Mouse (Mus musculus) cerebellum, adult 2 months (tissue): ENCODE data around the gene Slc37a4.

Source experiments
- CTCF ChIP-seq: fragments of 200-500 bp; IDR thresholded peaks from 2 replicates; pipeline ENCODE4 v1.5.1; 2011; ENCODE audit warnings: low read depth, mild to moderate bottlenecking, control low read depth, low read length, moderate library complexity, borderline replicate concordance; ENCODE audit not compliant: insufficient read depth
- POLR2A ChIP-seq: fragments of 200-500 bp; IDR thresholded peaks from 2 replicates; pipeline ENCODE4 v1.6.1; 2011; ENCODE audit warnings: low read length, control low read depth, borderline replicate concordance; ENCODE audit not compliant: insufficient read depth

DNA sequence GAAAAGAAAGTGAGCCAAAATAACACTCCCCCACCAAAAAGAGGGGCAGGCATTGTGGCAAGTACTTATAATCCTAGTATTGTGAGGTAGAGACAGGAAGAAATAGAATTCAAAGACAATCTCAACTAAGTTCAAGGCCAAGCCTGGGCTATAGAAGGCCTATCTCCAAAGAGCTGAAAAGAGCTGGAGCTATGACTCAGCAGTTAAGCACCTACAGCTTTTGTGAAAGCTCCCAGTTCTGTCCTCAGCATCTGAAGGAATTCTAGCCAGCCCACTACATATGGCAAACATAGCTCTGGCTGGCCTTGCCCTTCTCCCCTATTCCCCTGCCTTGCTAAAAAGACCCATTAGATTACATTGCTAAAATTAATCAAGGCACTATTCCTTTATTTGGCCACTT, 23.3 kb upstream of the Slc37a4 start:
- TF ChIP-seq CTCF (no peak), POLR2A (no peak)
